Mouse (Mus musculus) gonadal fat pad, adult 2 months (tissue): ENCODE measurements around the gene 1520401A03Rik. TPM values are rescaled to one million over a fixed set of nuclear protein-coding genes. Genes with fewer than 3 reads are reported as not detected.

ENCODE experiments used
- DNase-seq: peaks from one replicate; pipeline ENCODE4 v3.0.0-alpha.2; 2012; ENCODE audit warnings: low read depth
- polyA plus RNA-seq: library from polyadenylated mRNA; depleted of rRNA; stranded (reverse); fragments of >200 nt; gene quantifications from 2 replicates; pipeline ENCODE4 v1.2.3, GENCODE M21; 2012

The 1520401A03Rik gene
- polyA plus RNA-seq, 1 experiment, result 0.28 TPM

- no peak for DNase-seq
These were observed 22.5 kb downstream of the 1520401A03Rik start for GRCm38 (mm10) chr17:23700079-23700478.

GRCm38 (mm10) chr17:23699131-23700077 is 23.2 kb downstream of the 1520401A03Rik start:
- DNase-seq, result no peak

GRCm38 (mm10) chr17:23695801-23696200 is 26.8 kb downstream of the 1520401A03Rik start:
- DNase-seq, result no peak

- DNase-seq, result no peak
These were observed 28.1 kb downstream of the 1520401A03Rik start for GRCm38 (mm10) chr17:23694491-23694890.

GRCm38 (mm10) chr17:23683856-23684672 is 38.5 kb downstream of the 1520401A03Rik start, which contains the start of gene Cldn9:
Cldn9 (minus strand) TSS chr17:23684026.
- no peak for DNase-seq

- DNase-seq, result no peak
These were observed 39.4 kb downstream of the 1520401A03Rik start for GRCm38 (mm10) chr17:23683226-23683625.

GRCm38 (mm10) chr17:23682530-23682929 is 40.1 kb downstream of the 1520401A03Rik start:
- no peak for DNase-seq

GRCm38 (mm10) chr17:23682092-23682491 is 40.5 kb downstream of the 1520401A03Rik start:
- no peak for DNase-seq

- no peak for DNase-seq
These were observed 41.5 kb downstream of the 1520401A03Rik start for GRCm38 (mm10) chr17:23681086-23681485.

- DNase-seq, result no peak
These were observed 42.2 kb downstream of the 1520401A03Rik start for GRCm38 (mm10) chr17:23680336-23680735.

GRCm38 (mm10) chr17:23679127-23679835 is 43.3 kb downstream of the 1520401A03Rik start, which contains the start of gene Cldn6:
Cldn6 (plus strand) TSS chr17:23679249.
- no peak for DNase-seq

- no peak for DNase-seq
These were observed 45.3 kb downstream of the 1520401A03Rik start, which contains the start of gene Tnfrsf12a for GRCm38 (mm10) chr17:23677236-23677679. Tnfrsf12a (minus strand) TSS chr17:23677468.

- DNase-seq, result no peak
These were observed 46.0 kb downstream of the 1520401A03Rik start for GRCm38 (mm10) chr17:23676473-23677031.

GRCm38 (mm10) chr17:23675564-23676281 is 46.9 kb downstream of the 1520401A03Rik start:
- no peak for DNase-seq

- no peak for DNase-seq
These were observed 47.5 kb downstream of the 1520401A03Rik start for GRCm38 (mm10) chr17:23675127-23675526.

- no peak for DNase-seq
These were observed 48.2 kb downstream of the 1520401A03Rik start for GRCm38 (mm10) chr17:23674271-23674952.

- DNase-seq, result peak; percentile 90
These were observed 49.0 kb downstream of the 1520401A03Rik start, which contains the start of the genes Hcfc1r1 and Thoc6 for GRCm38 (mm10) chr17:23673424-23674073. Hcfc1r1 (plus strand) TSS chr17:23673596. Thoc6 (minus strand) TSS chr17:23673882.

GRCm38 (mm10) chr17:23672761-23673160 is 49.8 kb downstream of the 1520401A03Rik start:
- DNase-seq, result no peak

GRCm38 (mm10) chr17:23671519-23671918 is 51.1 kb downstream of the 1520401A03Rik start:
- DNase-seq, result no peak
